Mouse (Mus musculus): Measurements from ENCODE around the gene Higd1b.

DNA sequence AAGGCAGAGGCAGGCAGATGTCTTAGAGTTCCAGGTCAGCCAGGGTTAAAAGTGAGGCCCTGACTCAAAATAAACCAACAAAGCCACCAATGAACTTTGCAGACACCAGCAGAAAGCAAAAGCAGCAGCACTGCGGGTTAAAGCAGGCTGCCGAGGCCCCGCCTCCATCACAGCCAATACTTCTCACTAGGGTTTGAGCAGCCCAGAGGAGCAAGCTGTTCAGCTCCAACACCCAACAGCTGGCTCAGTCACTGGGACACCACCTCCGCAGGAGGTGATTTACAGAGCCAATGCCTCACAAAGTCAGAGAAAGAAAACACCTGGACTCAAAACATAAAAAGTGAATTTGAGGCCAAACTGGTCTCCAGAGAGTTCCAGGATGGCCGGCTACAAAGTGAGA lies 32.2 kb upstream of the Higd1b start:
- TF ChIP-seq CTCF (IDR thresholded peaks at IDR 0.05; ENCODE audit: extremely low read depth, insufficient read depth, low read length): no peak
- TF ChIP-seq POLR2A (IDR thresholded peaks at IDR 0.05; ENCODE audit: extremely low read depth, insufficient read depth, low read length): no peak

Measured in cortical plate, adult 2 months (tissue).